Mouse (Mus musculus) lung, adult 18-20 months (tissue): ENCODE measurements at regions not wholly inside any gene's neighbourhood (a gene's known extent, or its start where the extent isn't known, plus 50 kb on each side); places are given as distances from the start of the nearest gene placed in this dataset.

ENCODE experiments used
- DNase-seq, 2 experiments: peaks; one replicate each; pipeline ENCODE4 v3.0.0; 2022; ENCODE audit warnings: mixed read lengths in 2 of 2

DNA sequence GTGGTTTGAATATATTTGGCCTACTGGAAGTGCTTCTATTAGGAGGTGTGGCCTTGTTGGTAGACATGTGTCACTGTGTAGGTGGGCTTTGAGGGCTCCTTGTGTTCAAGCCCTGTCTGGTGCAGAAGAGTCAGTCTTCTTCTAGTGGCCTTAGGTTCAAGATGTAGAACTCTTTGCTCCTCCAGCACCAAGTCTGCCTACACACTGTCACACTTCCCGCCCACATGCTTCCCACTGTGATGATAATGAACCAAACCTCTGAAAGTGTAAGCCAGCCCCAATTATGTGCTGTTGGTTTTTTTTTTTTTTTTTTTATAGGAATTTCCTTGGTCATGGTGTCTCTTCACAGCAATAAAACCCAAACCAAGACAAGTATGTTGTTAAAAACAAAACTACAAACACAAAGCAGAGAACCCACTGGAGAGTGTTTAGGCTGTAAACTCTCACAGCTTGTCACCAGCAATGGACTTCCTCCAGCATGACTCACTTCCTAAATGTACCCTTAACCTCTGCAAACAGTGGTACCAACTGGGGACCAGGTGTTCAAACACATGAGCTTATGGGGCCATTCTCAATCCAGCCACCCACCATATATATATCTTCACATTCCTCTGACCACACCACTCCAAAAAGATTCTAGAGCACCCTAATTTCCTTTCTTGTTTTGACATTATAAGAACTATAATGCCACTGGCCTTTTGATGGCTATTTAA lies 74.0 kb upstream of the Camk1g start:
- no peak for DNase-seq

DNA sequence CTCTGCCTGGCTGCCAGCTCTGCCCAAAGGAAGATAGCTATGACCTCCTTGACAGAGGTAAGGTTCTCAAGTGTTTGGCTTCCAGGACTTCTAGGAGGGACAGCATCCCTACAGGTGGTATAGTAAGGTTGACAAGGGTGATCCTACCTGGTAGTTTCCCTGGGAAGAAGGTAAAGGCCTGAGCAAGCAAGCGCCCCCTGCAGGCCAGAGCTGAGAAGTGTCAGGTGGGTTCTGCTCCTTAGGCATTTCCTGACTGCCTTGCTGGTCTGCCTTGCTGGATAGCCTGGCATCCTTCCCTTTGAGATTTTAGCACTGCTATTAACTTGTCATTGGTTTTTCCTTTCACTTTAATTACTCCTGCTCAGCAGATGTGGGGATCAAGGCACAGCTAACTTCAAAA lies 70.4 kb upstream of the Camk1g start:
- no peak for DNase-seq

DNA sequence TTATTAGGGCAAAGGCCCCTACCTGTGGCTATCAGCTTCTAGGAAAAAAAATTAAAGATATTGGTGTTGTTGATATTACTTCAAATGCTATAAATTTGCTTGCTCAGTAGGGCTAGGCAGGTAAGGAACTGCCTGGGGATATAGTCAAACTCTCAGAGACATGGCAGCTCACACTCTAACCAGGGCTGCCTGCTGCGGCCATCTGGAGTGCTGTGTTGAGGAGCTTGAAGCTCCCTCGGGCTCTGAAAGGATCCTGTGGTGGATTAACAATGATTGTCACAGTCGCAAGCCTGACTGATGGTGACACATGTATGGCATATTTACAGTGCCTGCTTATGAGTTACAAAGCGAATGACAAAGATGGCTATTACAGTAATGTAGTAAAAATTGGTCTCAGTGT lies 64.2 kb upstream of the Camk1g start:
- DNase-seq = no peak

DNA sequence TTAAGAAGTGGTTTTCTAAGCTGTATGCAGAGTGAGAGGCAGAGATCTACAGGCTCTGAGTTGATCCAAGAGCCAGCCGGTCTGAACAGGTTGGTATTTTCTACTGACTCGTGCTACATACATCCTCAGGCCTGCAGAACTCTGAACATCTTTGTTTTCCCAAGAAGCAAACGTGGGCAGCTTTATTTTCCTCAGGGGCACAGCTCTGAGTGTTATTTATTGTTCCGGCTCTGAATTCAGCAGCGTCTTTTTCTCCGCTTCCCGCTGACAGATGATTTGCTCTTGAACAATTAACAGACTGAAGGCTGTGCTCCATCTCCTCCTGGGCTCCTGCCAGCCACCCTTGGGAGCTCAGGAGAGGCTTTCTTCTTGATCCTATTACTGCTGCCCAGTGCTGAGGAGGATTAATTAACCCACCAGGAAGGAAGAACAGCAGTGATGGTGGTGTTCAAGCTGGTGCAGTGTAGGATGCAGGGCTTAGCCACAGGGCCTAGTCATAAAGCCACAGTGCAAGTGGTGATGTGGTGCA lies 63.5 kb upstream of the Camk1g start:
- DNase-seq = no peak

DNA sequence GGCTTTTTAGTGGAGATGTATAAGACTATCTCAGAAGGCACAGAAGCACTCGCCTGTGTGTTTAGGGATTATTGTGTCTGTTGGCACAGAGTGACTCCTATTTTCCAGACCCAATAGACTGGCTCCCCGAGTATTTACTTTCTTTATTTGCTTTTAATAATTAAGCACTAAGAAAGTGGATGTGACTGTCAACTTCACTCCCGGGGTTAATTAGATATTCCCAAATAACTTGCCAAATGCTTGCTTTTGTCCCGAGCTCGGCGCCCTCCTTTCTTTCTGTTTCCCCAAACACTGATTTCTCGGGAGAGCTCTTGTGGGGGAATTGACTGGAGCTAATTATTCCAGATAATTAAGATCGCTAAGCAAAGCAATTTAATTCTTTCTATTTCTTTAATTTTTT lies 60.1 kb upstream of the Camk1g start:
- DNase-seq = no peak

DNA sequence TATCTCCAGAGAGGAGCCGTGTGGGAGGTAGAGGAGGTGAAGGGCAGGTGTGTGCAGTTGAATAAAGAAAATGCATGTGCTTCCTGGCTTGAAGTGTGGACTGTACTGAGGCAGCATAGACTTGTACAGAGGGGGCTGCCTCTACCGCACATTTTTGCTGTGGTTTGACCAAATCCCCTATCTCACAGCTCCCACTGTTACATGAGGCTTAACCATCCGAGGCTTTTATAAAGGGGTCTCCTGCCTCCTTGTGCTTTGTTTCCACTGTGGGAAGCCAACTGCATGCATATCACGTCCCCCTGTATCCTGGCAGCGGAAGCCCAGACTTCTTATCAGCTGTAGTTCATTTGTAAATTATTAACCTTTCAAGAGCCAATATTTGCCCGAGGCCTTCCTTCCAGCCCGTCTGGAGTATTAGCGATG lies 53.6 kb upstream of the Camk1g start:
- DNase-seq = no peak

DNA sequence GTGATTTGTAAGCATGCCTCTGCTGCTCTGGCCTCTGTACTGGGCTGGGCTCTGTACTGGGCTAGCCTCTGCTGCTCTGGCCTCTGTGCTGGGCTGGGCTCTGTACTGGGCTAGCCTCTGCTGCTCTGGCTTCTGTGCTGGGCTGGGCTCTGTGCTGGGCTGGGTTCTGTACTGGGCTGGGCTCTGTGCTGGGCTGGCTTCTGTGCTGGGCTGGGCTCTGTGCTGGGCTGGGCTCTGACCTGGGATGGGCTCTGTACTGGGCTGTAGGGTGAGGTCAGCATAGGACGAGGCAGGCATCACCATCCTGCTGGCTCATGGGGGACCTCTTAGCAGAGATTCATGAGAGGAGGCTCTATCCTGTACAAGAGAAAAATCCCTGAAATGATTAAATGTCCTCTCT lies 52.8 kb upstream of the Camk1g start:
- DNase-seq = no peak

DNA sequence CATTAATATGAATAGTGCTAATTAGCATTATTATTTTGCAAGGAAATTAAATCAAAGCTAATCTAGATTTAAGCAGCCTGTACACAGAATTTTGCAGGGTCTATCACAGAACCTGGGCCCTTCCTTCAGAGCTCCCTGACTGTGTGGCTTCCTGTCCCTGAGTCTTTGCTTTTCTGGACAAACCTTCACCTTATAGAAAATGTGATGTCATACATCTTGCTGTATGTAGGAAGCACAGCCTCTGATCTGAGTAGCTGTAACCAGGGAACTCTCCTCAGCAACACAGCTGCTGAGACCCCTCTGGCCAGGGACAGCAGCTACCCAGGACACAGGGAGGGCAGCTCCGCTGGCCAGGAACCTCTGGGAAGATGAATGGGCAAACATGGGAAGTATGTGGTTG lies 51.7 kb upstream of the Camk1g start:
- DNase-seq = no peak

DNA sequence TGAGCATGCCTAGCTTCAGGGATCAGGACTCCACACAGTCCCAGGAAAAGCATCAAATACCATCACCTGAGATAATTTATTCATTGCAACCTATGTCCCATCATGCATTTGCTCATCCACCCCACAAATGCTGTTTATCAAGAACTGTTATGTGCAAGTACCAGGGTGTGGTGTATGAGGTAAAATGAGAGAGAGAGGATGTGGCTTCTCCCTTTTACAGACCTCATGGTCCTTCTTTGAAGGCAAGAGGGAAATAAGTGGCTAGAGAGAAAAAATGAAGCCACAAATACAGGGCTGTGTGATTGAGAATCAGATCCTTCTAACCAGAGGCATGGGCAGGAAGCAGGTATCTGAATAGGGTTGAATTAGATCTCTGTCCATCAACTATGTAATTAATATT lies 51.3 kb upstream of the Camk1g start:
- no peak for DNase-seq
